Mouse (Mus musculus): ENCODE results near the gene Maz. TPM values are rescaled to one million over a fixed set of nuclear protein-coding genes. Genes with fewer than 3 reads are reported as not detected.

Maz gene
- polyA plus RNA-seq, 1 experiment from 2014 or later: 73.1 TPM

DNA sequence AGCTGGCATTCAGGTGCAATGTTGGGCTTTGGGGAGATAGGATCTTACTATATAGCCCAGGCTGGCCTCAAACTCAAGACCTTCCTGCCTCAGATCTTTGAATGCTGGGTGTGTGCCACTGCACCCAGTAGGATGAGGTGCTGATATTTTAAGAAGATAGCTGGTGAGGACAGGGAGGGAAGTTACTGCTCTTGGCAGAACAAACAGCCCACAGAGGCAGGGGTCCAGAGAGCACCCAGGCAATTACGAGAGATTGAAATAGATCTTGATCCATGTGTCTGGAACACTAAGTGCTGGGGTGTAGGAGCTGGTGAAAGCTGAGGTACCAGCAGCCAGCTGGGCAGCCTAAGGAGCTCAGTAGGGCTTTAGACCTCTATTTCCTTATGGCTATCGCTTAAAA is 45.2 kb downstream of the Maz start:
- H3K9ac ChIP-seq (ENCODE audit: low read depth, low read length): no peak overlapping the region
- no peak overlapping the region for H3K4me3 ChIP-seq (ENCODE audit: low read length)
- H3K27ac ChIP-seq (ENCODE audit: low read depth, low read length): no peak overlapping the region
- WGBS: 87% methylated on average over 2 of the region's 2 CpGs
- peaks cover 4% of the 10 kb centered on the region; the same call in 1 of the 2 replicates for H3K4me1 ChIP-seq (ENCODE audit: control insufficient read depth, insufficient read depth, low read length)
- no peak for ATAC-seq (ENCODE audit: low FRiP score, low TSS enrichment)
- no peaks in the 10 kb centered on the region for H3K9me3 ChIP-seq (ENCODE audit: control insufficient read depth, low read length)
- H3K27me3 ChIP-seq (ENCODE audit: control insufficient read depth, insufficient read depth, low read length): no peaks in the 10 kb centered on the region
- no peak overlapping the region for H3K4me2 ChIP-seq (replicated peaks; ENCODE audit: low read depth, low read length)
- H3K36me3 ChIP-seq (ENCODE audit: control insufficient read depth, insufficient read depth, low read length): peaks cover 30% of the 10 kb centered on the region

DNA sequence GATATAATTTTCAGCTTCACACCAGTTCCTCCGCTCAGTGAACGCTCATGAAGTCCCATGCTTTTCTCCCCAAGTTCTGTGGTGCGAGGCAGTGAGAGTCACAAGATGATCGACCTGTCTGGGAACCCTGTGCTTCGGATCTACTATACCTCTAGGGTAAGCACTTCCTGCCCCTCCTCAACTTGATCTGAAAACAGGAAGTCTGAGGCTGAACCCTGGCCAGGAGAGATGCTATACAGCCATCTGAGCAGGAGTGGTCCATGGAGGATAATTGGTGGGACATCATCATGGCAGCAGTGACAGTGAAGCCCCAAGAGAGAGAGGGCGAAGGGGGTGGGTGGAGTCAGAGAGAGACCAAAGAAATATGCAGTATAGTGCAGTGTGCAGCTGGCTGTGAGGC is 48.0 kb downstream of the Maz start:
- H3K27me3 ChIP-seq (ENCODE audit: control insufficient read depth, insufficient read depth, low read length): no peaks in the 10 kb centered on the region
- peaks cover 30% of the 10 kb centered on the region for H3K36me3 ChIP-seq (ENCODE audit: control insufficient read depth, insufficient read depth, low read length)
- no peak overlapping the region for H3K4me3 ChIP-seq (ENCODE audit: low read length)
- no peaks in the 10 kb centered on the region for H3K9me3 ChIP-seq (ENCODE audit: control insufficient read depth, low read length)
- WGBS: 87% methylated on average over 6 of the region's 6 CpGs
- no peak overlapping the region for H3K27ac ChIP-seq (ENCODE audit: low read depth, low read length)
- no peak overlapping the region for H3K9ac ChIP-seq (ENCODE audit: low read depth, low read length)
- peaks cover 4% of the 10 kb centered on the region; the same call in 1 of the 2 replicates for H3K4me1 ChIP-seq (ENCODE audit: control insufficient read depth, insufficient read depth, low read length)
- no peak overlapping the region for H3K4me2 ChIP-seq (replicated peaks; ENCODE audit: low read depth, low read length)
- no peak for ATAC-seq (ENCODE audit: low FRiP score, low TSS enrichment)

DNA sequence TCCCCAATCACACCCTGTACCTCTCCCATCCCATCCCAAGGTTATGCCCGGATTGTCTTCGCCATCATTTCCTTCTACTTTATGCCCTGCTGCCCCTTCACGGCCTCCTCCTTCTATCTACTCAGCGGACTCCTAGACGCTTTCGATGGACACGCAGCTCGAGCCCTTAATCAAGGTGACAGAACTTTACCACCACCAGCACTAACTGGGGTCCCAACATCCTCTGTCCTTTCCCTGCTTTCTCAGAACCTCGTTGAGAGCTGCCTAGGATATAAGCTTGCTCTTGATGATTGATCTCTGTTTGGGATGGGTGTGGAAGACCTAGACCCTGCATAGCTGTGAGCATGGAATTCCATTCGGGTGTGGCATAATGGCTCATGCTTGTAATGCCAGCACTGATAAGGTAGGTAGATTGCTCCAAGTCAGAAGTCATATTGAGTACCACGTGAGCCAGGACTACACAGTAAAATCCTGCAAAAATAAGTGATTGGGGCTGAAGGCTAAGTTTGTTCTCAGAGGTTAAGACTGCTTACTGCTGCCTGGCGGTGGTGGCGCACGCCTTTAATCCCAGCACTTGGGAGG is 49.9 kb downstream of the Maz start:
- Histone ChIP-seq H3K27me3 (ENCODE audit: control insufficient read depth, insufficient read depth, low read length) (no peaks in the 10 kb centered on the region), H3K4me1 (ENCODE audit: control insufficient read depth, insufficient read depth, low read length) (peaks cover 4% of the 10 kb centered on the region; the same call in 1 of the 2 replicates), H3K4me3 (ENCODE audit: low read length) (peak overlapping the region; percentile 100), H3K9me3 (ENCODE audit: control insufficient read depth, low read length) (no peaks in the 10 kb centered on the region), H3K27ac (ENCODE audit: low read depth, low read length) (peak overlapping the region; percentile 97; the same call in 1 of the 2 replicates), H3K36me3 (ENCODE audit: control insufficient read depth, insufficient read depth, low read length) (peaks cover 30% of the 10 kb centered on the region), H3K4me2 (replicated peaks; ENCODE audit: low read depth, low read length) (peak overlapping the region; percentile 58), H3K9ac (ENCODE audit: low read depth, low read length) (peak overlapping the region; percentile 99)
- no peak for ATAC-seq (ENCODE audit: low FRiP score, low TSS enrichment)
- WGBS: 26% methylated on average over 14 of the region's 14 CpGs

DNA sequence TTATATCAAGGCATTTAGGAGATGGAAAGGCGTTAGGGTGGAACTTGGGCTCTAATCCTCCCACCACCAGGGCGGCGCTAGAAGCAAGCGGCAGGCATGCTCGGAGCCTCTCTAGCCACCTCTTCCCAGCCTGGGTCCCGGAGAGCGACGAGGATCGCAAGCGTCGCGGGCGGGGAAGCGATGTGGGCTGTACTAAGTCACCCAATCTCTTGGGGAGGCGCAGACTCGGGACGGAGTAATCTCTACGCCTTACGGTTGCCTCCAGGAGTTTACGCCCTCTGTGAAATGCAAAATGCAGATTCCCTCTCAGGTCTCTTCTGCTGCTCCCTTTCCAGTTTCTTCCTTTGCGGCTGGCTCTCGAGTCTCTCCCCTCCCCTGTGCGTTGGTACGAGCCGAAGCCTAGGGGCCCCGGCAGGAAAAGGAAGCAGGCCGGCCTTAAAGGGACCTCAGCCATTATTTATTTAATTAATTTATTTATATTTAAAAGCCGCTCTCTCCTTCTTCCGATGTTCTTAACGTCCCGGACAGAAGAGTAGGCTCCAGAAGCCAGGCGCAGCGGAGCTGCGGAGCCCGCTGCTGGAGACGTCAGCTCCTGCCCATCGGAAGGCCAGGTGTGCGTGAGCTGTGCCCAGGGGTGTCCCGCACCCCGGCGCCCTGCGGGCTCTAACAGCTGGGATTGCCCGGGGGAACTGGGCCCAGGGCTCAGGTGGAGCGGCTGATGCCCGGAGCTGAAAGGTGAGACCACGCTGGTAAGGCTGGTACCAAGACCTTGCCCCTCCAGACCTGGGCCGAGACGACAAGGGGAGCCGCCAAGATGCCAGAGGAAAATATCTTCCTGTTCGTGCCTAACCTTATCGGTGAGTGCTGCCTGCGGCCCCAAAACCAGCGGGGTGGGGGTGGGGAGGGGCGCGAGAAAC is 50.6 kb downstream of the Maz start, which contains the start of gene Cdiptos:
TSS of gene Cdiptos (minus strand) at position 149 of the 917 bp plus-strand sequence.
- Histone ChIP-seq H3K9ac (ENCODE audit: low read depth, low read length) (peak within 1 kb of the TSS; percentile 99), H3K4me2 (replicated peaks; ENCODE audit: low read depth, low read length) (peak within 1 kb of the TSS; percentile 58), H3K4me3 (ENCODE audit: low read length) (peak within 1 kb of the TSS; percentile 100), H3K9me3 (ENCODE audit: control insufficient read depth, low read length) (no peaks in the 10 kb centered on the region), H3K27ac (ENCODE audit: low read depth, low read length) (peak within 1 kb of the TSS; percentile 97), H3K4me1 (ENCODE audit: control insufficient read depth, insufficient read depth, low read length) (peaks cover 4% of the 10 kb centered on the region; the same call in 1 of the 2 replicates), H3K36me3 (ENCODE audit: control insufficient read depth, insufficient read depth, low read length) (peaks cover 30% of the 10 kb centered on the region), H3K27me3 (ENCODE audit: control insufficient read depth, insufficient read depth, low read length) (no peaks in the 10 kb centered on the region)
- WGBS: under 1% methylated on average over 55 of the region's 55 CpGs
- ATAC-seq (ENCODE audit: low FRiP score, low TSS enrichment): peak; percentile 96

DNA sequence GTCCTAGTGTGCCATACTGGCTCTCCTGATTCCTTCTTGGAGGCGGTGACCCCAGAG is 51.1 kb downstream of the Maz start, which contains the start of gene Cdipt:
TSS of gene Cdipt (plus strand) at position 22 of the 57 bp plus-strand sequence.
- Histone ChIP-seq H3K9me3 (ENCODE audit: control insufficient read depth, low read length) (no peaks in the 10 kb centered on the region), H3K4me1 (ENCODE audit: control insufficient read depth, insufficient read depth, low read length) (peaks cover 4% of the 10 kb centered on the region; the same call in 1 of the 2 replicates), H3K27me3 (ENCODE audit: control insufficient read depth, insufficient read depth, low read length) (no peaks in the 10 kb centered on the region), H3K9ac (ENCODE audit: low read depth, low read length) (peak within 1 kb of the TSS; percentile 99), H3K4me2 (replicated peaks; ENCODE audit: low read depth, low read length) (peak within 1 kb of the TSS; percentile 58), H3K27ac (ENCODE audit: low read depth, low read length) (peak within 1 kb of the TSS; percentile 97), H3K4me3 (ENCODE audit: low read length) (peak within 1 kb of the TSS; percentile 100), H3K36me3 (ENCODE audit: control insufficient read depth, insufficient read depth, low read length) (peaks cover 28% of the 10 kb centered on the region)
- ATAC-seq (ENCODE audit: low FRiP score, low TSS enrichment): no peak
- WGBS: 0% methylated on average over 1 of the region's 1 CpGs

DNA sequence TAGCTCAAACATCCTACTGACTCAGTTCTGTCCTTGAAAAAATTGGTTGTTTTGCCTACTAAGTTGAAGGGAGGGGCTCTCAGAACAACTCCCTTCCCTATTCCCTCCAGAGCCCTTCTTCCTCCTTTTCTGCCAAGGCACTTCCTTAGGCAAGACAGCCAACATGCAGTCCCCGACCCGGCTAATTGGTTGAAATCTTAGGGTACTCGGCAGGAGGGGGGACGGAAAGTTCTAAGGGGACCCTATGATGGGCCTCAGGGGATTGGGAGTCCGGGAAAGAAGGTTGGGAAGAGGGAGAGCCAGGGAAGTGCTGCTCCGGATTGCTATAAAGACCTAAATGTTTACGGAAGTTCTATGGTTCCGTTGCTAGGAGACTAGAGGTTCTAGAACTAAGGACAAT is 51.3 kb downstream of the Maz start:
- H3K27me3 ChIP-seq (ENCODE audit: control insufficient read depth, insufficient read depth, low read length): no peaks in the 10 kb centered on the region
- H3K9me3 ChIP-seq (ENCODE audit: control insufficient read depth, low read length): no peaks in the 10 kb centered on the region
- H3K27ac ChIP-seq (ENCODE audit: low read depth, low read length): peak overlapping the region; percentile 97
- H3K4me3 ChIP-seq (ENCODE audit: low read length): peak overlapping the region; percentile 100
- peak overlapping the region; percentile 42 for H3K9ac ChIP-seq (ENCODE audit: low read depth, low read length)
- peak; percentile 30; the same call in 1 of the 2 replicates for ATAC-seq (ENCODE audit: low FRiP score, low TSS enrichment)
- 14% methylated on average over 8 of the region's 8 CpGs for WGBS
- H3K4me2 ChIP-seq (replicated peaks; ENCODE audit: low read depth, low read length): peak overlapping the region; percentile 58
- peaks cover 27% of the 10 kb centered on the region for H3K36me3 ChIP-seq (ENCODE audit: control insufficient read depth, insufficient read depth, low read length)
- H3K4me1 ChIP-seq (ENCODE audit: control insufficient read depth, insufficient read depth, low read length): peaks cover 4% of the 10 kb centered on the region; the same call in 1 of the 2 replicates

Small RNA genes lying within 50 kb of the gene (microRNA-seq; reads per million reads assigned to microRNA genes)
- not detected for gene Gm44343

Other genes with a start within 250 kb of the Maz start
- 0.24 and 0.36 TPM in 2 replicates for gene Tbx6, start 245.6 kb downstream of the Maz start, polyA plus RNA-seq (2014; fragmentation: Nextera tagmentation; extraction: Ambion mirVana)
- gene Ppp4c, start 234.5 kb downstream of the Maz start, polyA plus RNA-seq (2014; fragmentation: Nextera tagmentation; extraction: Ambion mirVana): 294 and 371 TPM in 2 replicates
- gene Fam57b, start 229.4 kb downstream of the Maz start, polyA plus RNA-seq (2014; fragmentation: Nextera tagmentation; extraction: Ambion mirVana): 0.15 TPM in 1 of 2 replicates, not detected in the other
- gene 4930451I11Rik, start 195.4 kb downstream of the Maz start, polyA plus RNA-seq (2014; fragmentation: Nextera tagmentation; extraction: Ambion mirVana): not detected in 2 replicates
- gene Doc2a, start 179.6 kb downstream of the Maz start, polyA plus RNA-seq (2014; fragmentation: Nextera tagmentation; extraction: Ambion mirVana): 7.2 and 8.8 TPM in 2 replicates
- gene Hirip3, start 165.1 kb downstream of the Maz start, polyA plus RNA-seq (2014; fragmentation: Nextera tagmentation; extraction: Ambion mirVana): 22.8 and 23.5 TPM in 2 replicates
- gene Ino80e, start 164.7 kb downstream of the Maz start, polyA plus RNA-seq (2014; fragmentation: Nextera tagmentation; extraction: Ambion mirVana): 92.4 and 94.0 TPM in 2 replicates
- 24.9 and 29.2 TPM in 2 replicates for gene Taok2, start 142.3 kb downstream of the Maz start, polyA plus RNA-seq (2014; fragmentation: Nextera tagmentation; extraction: Ambion mirVana)
- 27.4 and 30.5 TPM in 2 replicates for gene Tmem219, start 104.1 kb downstream of the Maz start, polyA plus RNA-seq (2014; fragmentation: Nextera tagmentation; extraction: Ambion mirVana)
- 13.1 and 19.4 TPM in 2 replicates for gene Kctd13, start 98.2 kb downstream of the Maz start, polyA plus RNA-seq (2014; fragmentation: Nextera tagmentation; extraction: Ambion mirVana)
- 0.16 and 0.34 TPM in 2 replicates for gene Asphd1, start 77.5 kb downstream of the Maz start, polyA plus RNA-seq (2014; fragmentation: Nextera tagmentation; extraction: Ambion mirVana)
- 1.1 and 1.7 TPM in 2 replicates for gene Sez6l2, start 76.5 kb downstream of the Maz start, polyA plus RNA-seq (2014; fragmentation: Nextera tagmentation; extraction: Ambion mirVana)
- gene Cdipt, start 51.1 kb downstream of the Maz start, polyA plus RNA-seq (2014; fragmentation: Nextera tagmentation; extraction: Ambion mirVana): 77.4 and 89.1 TPM in 2 replicates
- gene Cdiptos, start 50.9 kb downstream of the Maz start, polyA plus RNA-seq (2014; fragmentation: Nextera tagmentation; extraction: Ambion mirVana): 1.3 and 2.5 TPM in 2 replicates
- 7.7 and 9.7 TPM in 2 replicates for gene Mvp, start 12.4 kb downstream of the Maz start, polyA plus RNA-seq (2014; fragmentation: Nextera tagmentation; extraction: Ambion mirVana)
- 0.31 and 0.38 TPM in 2 replicates for gene Pagr1b, start 10.6 kb downstream of the Maz start, polyA plus RNA-seq (2014; fragmentation: Nextera tagmentation; extraction: Ambion mirVana)
- gene Pagr1a, start 9.7 kb downstream of the Maz start, polyA plus RNA-seq (2014; fragmentation: Nextera tagmentation; extraction: Ambion mirVana): 41.3 and 89.2 TPM in 2 replicates
- 21.8 and 65.4 TPM in 2 replicates for gene Gm42742, start 5.9 kb downstream of the Maz start, polyA plus RNA-seq (2014; fragmentation: Nextera tagmentation; extraction: Ambion mirVana)
- 4.1 and 9.6 TPM in 2 replicates for gene Prrt2, start 5.8 kb downstream of the Maz start, polyA plus RNA-seq (2014; fragmentation: Nextera tagmentation; extraction: Ambion mirVana)
- 129 and 151 TPM in 2 replicates for gene Kif22, start 15.4 kb upstream of the Maz start, polyA plus RNA-seq (2014; fragmentation: Nextera tagmentation; extraction: Ambion mirVana)
- gene Zg16, start 60.3 kb upstream of the Maz start, polyA plus RNA-seq (2014; fragmentation: Nextera tagmentation; extraction: Ambion mirVana): not detected in 2 replicates
- 3.5 TPM in 2 replicates for gene AI467606, start 64.3 kb upstream of the Maz start, polyA plus RNA-seq (2014; fragmentation: Nextera tagmentation; extraction: Ambion mirVana)
- 8.9 and 13.0 TPM in 2 replicates for gene Qprt, start 95.2 kb upstream of the Maz start, polyA plus RNA-seq (2014; fragmentation: Nextera tagmentation; extraction: Ambion mirVana)
- 0.14 and 0.26 TPM in 2 replicates for gene Spn, start 110.8 kb upstream of the Maz start, polyA plus RNA-seq (2014; fragmentation: Nextera tagmentation; extraction: Ambion mirVana)
- gene Cd2bp2, start 169.0 kb upstream of the Maz start, polyA plus RNA-seq (2014; fragmentation: Nextera tagmentation; extraction: Ambion mirVana): 41.0 and 57.6 TPM in 2 replicates
- gene Tbc1d10b, start 181.4 kb upstream of the Maz start, polyA plus RNA-seq (2014; fragmentation: Nextera tagmentation; extraction: Ambion mirVana): 13.5 and 19.7 TPM in 2 replicates
- gene Mylpf, start 181.9 kb upstream of the Maz start, polyA plus RNA-seq (2014; fragmentation: Nextera tagmentation; extraction: Ambion mirVana): 10.3 and 11.2 TPM in 2 replicates
- 23.0 and 26.2 TPM in 2 replicates for gene Zfp553, start 206.0 kb upstream of the Maz start, polyA plus RNA-seq (2014; fragmentation: Nextera tagmentation; extraction: Ambion mirVana)
- gene Sept1, start 206.1 kb upstream of the Maz start, polyA plus RNA-seq (2014; fragmentation: Nextera tagmentation; extraction: Ambion mirVana): 18.5 and 21.6 TPM in 2 replicates
- gene Zfp771, start 217.2 kb upstream of the Maz start, polyA plus RNA-seq (2014; fragmentation: Nextera tagmentation; extraction: Ambion mirVana): 59.3 and 94.9 TPM in 2 replicates
- 252 and 290 TPM in 2 replicates for gene Dctpp1, start 233.7 kb upstream of the Maz start, polyA plus RNA-seq (2014; fragmentation: Nextera tagmentation; extraction: Ambion mirVana)
- 112 and 132 TPM in 2 replicates for gene Sephs2, start 247.0 kb upstream of the Maz start, polyA plus RNA-seq (2014; fragmentation: Nextera tagmentation; extraction: Ambion mirVana)